Mouse (Mus musculus) embryonic facial prominence, embryonic 11.5 days (tissue): Measurements from ENCODE around the gene Scap. TPM values are rescaled to one million over a fixed set of nuclear protein-coding genes. Genes with fewer than 3 reads are reported as not detected.

ENCODE experiments used
- ATAC-seq: fragments of 200-750 bp; cut with Nextera tagmentation; replicated peaks from 2 replicates; pipeline ENCODE4 v1.8.0; 2017; ENCODE audit warnings: low read depth; ENCODE audit not compliant: insufficient number of reproducible peaks, low FRiP score, low TSS enrichment
- DNase-seq: peaks from one replicate; pipeline ENCODE4 v3.0.0-alpha.2; 2015; ENCODE audit warnings: low spot score
- H3K27ac ChIP-seq: fragments of 300-500 bp; sonication (generic); replicated peaks from 2 replicates; pipeline ENCODE4 v1.5.1; 2014; ENCODE audit warnings: mild to moderate bottlenecking, low read depth, low read length, control low read depth
- H3K27me3 ChIP-seq: fragments of 300-500 bp; sonication (generic); 2 replicates; pipeline ENCODE4 v1.6.1; 2014; ENCODE audit warnings: mild to moderate bottlenecking, low read length, moderate library complexity, mixed read lengths; ENCODE audit not compliant: control insufficient read depth, insufficient read depth
- H3K36me3 ChIP-seq: fragments of 300-500 bp; sonication (generic); replicated peaks from 2 replicates; pipeline ENCODE4 v1.6.1; 2014; ENCODE audit warnings: low read depth, mild to moderate bottlenecking, low read length, moderate library complexity, mixed read lengths; ENCODE audit not compliant: control insufficient read depth, insufficient read depth
- H3K4me1 ChIP-seq: fragments of 300-500 bp; sonication (generic); 2 replicates; pipeline ENCODE4 v1.6.1; 2014; ENCODE audit warnings: low read length, mixed read lengths; ENCODE audit not compliant: control insufficient read depth, insufficient read depth
- H3K4me2 ChIP-seq: fragments of 300-500 bp; sonication (generic); 2 replicates; pipeline ENCODE4 v1.6.1; 2014; ENCODE audit warnings: low read depth, mild to moderate bottlenecking, control low read depth, low read length, moderate library complexity
- H3K4me3 ChIP-seq: fragments of 300-500 bp; sonication (generic); 2 replicates; pipeline ENCODE4 v1.5.1; 2014; ENCODE audit warnings: low read depth, low read length, control low read depth
- H3K9ac ChIP-seq: fragments of 300-500 bp; sonication (generic); replicated peaks from 2 replicates; pipeline ENCODE4 v1.6.1; 2014; ENCODE audit warnings: mild to moderate bottlenecking, control low read depth, low read length
- H3K9me3 ChIP-seq: fragments of 300-500 bp; sonication (generic); replicated peaks from 2 replicates; pipeline ENCODE4 v1.6.1; 2016; ENCODE audit warnings: mild to moderate bottlenecking, low read length, inconsistent platforms, mixed read lengths; ENCODE audit not compliant: control insufficient read depth
- WGBS: fragments of 180-500 bp; shearing (Covaris S2); extraction: QIAGEN DNeasy Blood & Tissue Kit; methylation state at CpG from one replicate; pipeline ENCODE4 v1.1.7; 2014; 5-methylcytosine and 5-hydroxymethylcytosine counted together
- polyA plus RNA-seq: library from polyadenylated mRNA; unstranded; fragments of >200 nt; fragmentation: Nextera tagmentation; extraction: Ambion mirVana; gene quantifications from 2 replicates; pipeline ENCODE4 v1.2.1, GENCODE M21; 2014

The Scap gene
- polyA plus RNA-seq, 1 experiment from 2014 or later: 23.6 TPM

DNA sequence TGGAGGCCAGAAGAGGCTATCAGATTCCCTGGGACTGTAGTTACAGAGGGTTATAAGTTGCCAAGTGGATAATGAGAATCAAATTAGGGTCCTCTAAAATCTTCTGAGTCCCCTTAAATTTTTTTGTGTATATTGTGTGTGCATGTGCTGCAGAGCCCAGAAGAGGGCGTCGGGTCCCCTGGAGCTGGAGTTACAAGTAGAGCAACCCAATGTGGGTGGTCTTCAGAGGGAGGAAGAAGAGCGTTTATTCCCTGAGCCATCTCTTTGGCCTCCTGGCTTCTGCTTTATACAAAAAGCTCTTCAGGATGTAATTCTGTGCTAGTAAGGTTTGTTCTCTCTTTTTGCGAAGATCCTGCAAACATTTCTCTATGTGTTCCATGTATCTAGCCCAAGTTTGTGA is 28.6 kb upstream of the Scap start:
- 2% methylated on average over 4 of the region's 4 CpGs for WGBS
- no peaks in the 10 kb centered on the region for H3K9me3 ChIP-seq
- no peaks in the 10 kb centered on the region for H3K36me3 ChIP-seq
- peak overlapping the region; percentile 53 for H3K4me2 ChIP-seq
- peak overlapping the region; percentile 77 for H3K27ac ChIP-seq
- H3K9ac ChIP-seq: peak overlapping the region; percentile 80
- H3K4me1 ChIP-seq: no peaks in the 10 kb centered on the region
- ATAC-seq (no peak), DNase-seq (peak; percentile 74)
- H3K4me3 ChIP-seq: peak overlapping the region; percentile 52
- no peaks in the 10 kb centered on the region for H3K27me3 ChIP-seq

DNA sequence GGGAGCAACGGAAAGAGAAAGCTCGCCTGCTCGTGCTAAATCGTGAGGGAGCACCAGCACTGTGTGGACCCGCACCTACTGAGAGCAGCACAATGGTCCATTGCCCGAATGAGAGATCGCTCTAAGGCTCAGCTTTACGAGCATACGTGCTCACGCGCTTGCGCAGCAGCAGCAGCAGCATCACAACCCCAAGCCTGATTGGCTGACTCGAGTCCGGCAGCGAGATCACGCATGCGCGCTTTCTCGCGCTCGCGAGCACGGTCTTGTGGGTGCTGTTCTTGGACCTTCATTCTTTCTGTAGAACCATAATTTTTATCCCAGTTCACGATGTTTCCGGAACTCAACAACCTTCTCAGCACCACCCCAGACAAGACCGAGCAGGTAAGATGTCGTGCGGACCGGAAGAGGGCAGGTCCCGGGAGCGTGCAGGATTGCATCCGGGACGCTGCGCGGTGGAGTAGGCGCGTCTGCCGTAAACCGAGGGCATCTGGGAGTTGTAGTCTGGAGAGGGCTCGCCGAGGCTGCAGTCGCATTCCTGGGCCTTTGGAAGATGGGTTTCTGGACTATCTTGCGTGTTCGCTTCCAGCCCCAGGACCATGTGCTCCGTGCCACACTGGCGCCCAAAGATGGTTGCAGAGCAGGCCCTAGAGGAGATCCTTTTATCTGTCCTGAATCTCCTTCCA is 28.0 kb upstream of the Scap start, which contains the start of gene Elp6:
Gene Elp6, plus strand, starts transcription at position 205 of the 683 bp plus-strand sequence.
- H3K4me1 ChIP-seq: no peaks in the 10 kb centered on the region
- H3K9me3 ChIP-seq: no peaks in the 10 kb centered on the region
- H3K27ac ChIP-seq: peak within 1 kb of the TSS; percentile 77
- no peaks in the 10 kb centered on the region for H3K27me3 ChIP-seq
- no peaks in the 10 kb centered on the region for H3K36me3 ChIP-seq
- peak within 1 kb of the TSS; percentile 80 for H3K9ac ChIP-seq
- under 1% methylated on average over 46 of the region's 46 CpGs for WGBS
- peak; percentile 97 for ATAC-seq
- H3K4me2 ChIP-seq: peak within 1 kb of the TSS; percentile 59
- DNase-seq: peak; percentile 94
- peak within 1 kb of the TSS; percentile 52 for H3K4me3 ChIP-seq

DNA sequence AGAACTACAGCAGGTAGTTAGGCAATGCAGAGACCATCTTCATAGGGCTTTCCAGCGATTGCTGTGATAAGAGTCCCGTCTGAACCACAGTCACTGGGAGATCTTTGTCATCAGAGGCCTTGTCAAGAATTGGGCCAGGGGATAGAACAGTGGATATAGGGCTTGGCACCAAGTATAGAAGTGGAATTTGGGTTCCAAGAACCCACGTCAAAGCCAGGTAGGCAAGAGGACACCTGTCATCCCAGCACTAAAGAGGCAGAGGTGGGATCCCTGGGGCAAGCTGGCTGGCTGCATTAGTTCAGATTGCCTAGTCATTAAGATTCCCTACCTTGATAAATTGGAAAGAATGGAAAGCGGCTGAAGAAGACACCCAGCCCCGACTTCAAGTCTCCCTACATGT is 26.7 kb upstream of the Scap start:
- Histone ChIP-seq H3K9ac (no peak overlapping the region), H3K9me3 (no peaks in the 10 kb centered on the region), H3K4me3 (no peak overlapping the region), H3K36me3 (no peaks in the 10 kb centered on the region; the same call in 1 of the 2 replicates), H3K27ac (no peak overlapping the region), H3K27me3 (no peaks in the 10 kb centered on the region), H3K4me2 (no peak overlapping the region), H3K4me1 (no peaks in the 10 kb centered on the region)
- no peak for ATAC-seq
- no peak for DNase-seq
- WGBS: 90% methylated on average over 5 of the region's 5 CpGs

DNA sequence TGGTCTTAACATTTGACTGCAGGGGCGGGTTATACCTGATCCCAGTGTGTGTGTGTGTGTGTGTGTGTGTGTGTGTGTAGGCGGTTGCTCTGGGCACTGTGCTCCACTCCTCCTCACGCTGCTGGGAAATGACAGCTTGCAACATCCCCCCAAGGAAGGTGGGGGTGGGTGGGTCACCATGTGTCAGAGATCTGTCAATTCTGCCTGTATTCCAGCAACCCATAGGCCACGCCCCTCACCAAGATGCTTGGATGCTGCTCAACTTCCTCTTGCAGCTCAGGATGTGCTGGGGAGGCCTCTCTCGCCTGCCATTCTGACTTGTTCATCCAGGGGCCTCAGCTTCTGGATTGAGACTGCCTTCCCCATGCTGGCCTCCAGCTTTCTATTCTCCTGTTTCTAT is 18.4 kb upstream of the Scap start:
- Histone ChIP-seq H3K27me3 (no peaks in the 10 kb centered on the region), H3K4me2 (no peak overlapping the region), H3K27ac (no peak overlapping the region), H3K4me1 (no peaks in the 10 kb centered on the region), H3K9me3 (no peaks in the 10 kb centered on the region), H3K9ac (no peak overlapping the region), H3K36me3 (peaks cover 9% of the 10 kb centered on the region), H3K4me3 (no peak overlapping the region)
- WGBS: 84% methylated on average over 5 of the region's 5 CpGs
- no peak for ATAC-seq
- no peak for DNase-seq

DNA sequence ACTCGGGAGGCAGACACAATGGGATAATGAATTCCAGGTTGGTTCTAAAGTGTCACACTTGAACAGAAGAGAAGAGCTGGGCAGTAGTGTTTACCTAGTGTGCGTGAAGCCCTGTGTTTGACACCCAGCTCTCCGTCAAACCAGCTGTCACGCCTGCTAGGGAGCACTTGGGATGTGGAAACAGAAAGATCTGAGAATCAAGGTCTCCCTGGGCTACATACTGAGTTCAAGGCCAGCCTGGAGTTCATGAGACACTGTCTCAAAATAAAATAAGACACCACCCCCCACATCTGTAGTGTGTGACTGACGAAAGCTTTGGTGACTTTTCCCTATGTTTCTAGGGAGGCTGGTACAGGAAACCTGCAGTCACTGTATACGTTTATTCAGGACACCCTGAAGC is 17.7 kb upstream of the Scap start:
- Histone ChIP-seq H3K27ac (no peak overlapping the region), H3K36me3 (peaks cover 9% of the 10 kb centered on the region), H3K27me3 (no peaks in the 10 kb centered on the region), H3K9me3 (no peaks in the 10 kb centered on the region), H3K4me2 (no peak overlapping the region), H3K4me3 (no peak overlapping the region), H3K9ac (no peak overlapping the region), H3K4me1 (no peaks in the 10 kb centered on the region)
- ATAC-seq (no peak), DNase-seq (no peak)
- WGBS: 76% methylated on average over 6 of the region's 6 CpGs

DNA sequence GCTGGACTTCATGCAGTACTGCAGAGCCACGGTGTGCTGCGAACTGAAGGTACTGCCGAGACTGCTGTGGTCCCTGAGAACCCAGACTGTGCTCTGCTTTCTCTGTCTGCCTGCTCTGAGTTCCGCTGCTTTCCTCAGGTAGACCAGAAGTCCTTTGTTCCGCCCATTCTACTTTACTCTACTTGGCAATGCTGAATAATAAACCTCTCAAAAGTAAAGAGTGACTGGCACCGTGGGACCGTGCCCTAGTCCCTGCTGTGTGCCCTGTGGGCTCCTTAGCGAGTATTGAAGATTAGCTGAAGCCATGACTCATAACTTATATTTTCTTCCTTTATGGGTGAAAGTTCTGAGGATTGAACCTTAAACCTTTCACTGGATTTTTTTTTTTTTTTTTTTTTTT is 17.2 kb upstream of the Scap start:
- no peak for DNase-seq
- WGBS: 90% methylated on average over 8 of the region's 8 CpGs
- H3K9ac ChIP-seq: no peak overlapping the region
- no peak overlapping the region for H3K27ac ChIP-seq
- H3K9me3 ChIP-seq: no peaks in the 10 kb centered on the region
- no peak for ATAC-seq
- no peak overlapping the region for H3K4me3 ChIP-seq
- no peaks in the 10 kb centered on the region for H3K27me3 ChIP-seq
- H3K36me3 ChIP-seq: peaks cover 12% of the 10 kb centered on the region
- H3K4me2 ChIP-seq: no peak overlapping the region
- no peaks in the 10 kb centered on the region for H3K4me1 ChIP-seq

DNA sequence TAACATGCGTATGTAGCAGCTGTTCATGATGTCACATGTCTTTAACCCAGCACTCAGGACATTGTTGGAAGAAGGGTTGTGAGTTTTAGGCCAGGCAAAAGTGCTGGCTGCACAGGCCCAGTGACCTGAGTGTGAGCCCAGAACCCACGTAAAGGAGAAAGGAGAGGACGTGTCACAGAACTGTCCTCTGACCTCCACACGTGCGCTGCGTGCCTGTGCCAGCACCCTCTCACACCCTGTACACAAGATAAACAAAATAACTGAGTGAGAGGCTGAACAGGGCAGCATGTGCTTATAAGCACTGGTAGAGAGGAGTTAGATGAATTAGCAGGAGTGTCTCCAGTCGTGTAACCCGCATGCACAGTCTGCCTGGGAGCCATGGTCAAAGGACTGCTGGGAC is 16.6 kb upstream of the Scap start:
- WGBS: 95% methylated on average over 8 of the region's 8 CpGs
- Histone ChIP-seq H3K9ac (no peak overlapping the region), H3K4me1 (no peaks in the 10 kb centered on the region), H3K36me3 (peaks cover 12% of the 10 kb centered on the region), H3K27me3 (no peaks in the 10 kb centered on the region), H3K4me2 (no peak overlapping the region), H3K4me3 (no peak overlapping the region), H3K9me3 (no peaks in the 10 kb centered on the region), H3K27ac (no peak overlapping the region)
- ATAC-seq (no peak), DNase-seq (no peak)

DNA sequence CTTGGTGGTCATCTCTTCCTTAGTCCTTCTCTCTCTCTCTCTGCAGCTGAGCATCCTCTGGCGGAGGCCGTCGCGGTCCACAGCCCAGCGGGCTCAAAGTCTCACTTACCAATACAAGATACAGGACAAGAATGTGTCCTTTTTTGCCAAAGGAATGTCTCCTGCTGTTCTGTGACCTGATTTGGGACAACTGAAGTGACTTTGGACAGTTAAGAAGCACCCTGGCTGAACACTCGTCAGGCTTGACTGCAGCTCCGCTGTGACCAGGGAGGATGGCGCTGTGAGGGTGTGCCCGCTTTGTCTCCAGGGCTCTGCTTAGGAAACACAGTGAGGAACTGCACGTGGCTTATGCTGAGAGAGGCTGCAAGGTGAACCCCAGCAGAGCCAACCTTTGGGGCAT is 12.3 kb upstream of the Scap start:
- Histone ChIP-seq H3K4me2 (no peak overlapping the region), H3K9me3 (no peaks in the 10 kb centered on the region), H3K9ac (no peak overlapping the region), H3K27ac (no peak overlapping the region), H3K36me3 (peaks cover 6% of the 10 kb centered on the region), H3K4me3 (no peak overlapping the region), H3K27me3 (no peaks in the 10 kb centered on the region), H3K4me1 (no peaks in the 10 kb centered on the region)
- DNase-seq (no peak), ATAC-seq (no peak)
- 86% methylated on average over 10 of the region's 10 CpGs for WGBS
